Mouse (Mus musculus) kidney, adult 2 months (tissue): ENCODE measurements around the gene Meiob.

Source experiments
- CTCF ChIP-seq: fragments of 200-500 bp; conservative IDR thresholded peaks from 2 replicates; pipeline ENCODE4 v1.5.1; 2011; ENCODE audit warnings: low read depth, mild to moderate bottlenecking, control low read depth, low read length, moderate library complexity, mixed read lengths; ENCODE audit not compliant: insufficient read depth, insufficient read length
- POLR2A ChIP-seq: fragments of 200-500 bp; IDR thresholded peaks from one replicate; pipeline ENCODE4 v1.6.1; 2011; ENCODE audit warnings: low read depth, low read length, control low read depth

GRCm38 (mm10) chr17:24884391-24884790, 80.3 kb downstream of the Meiob start:
- TF ChIP-seq CTCF = no peak
- no peak for TF ChIP-seq POLR2A
